Mouse (Mus musculus) midbrain, embryonic 13.5 days (tissue): Measurements from ENCODE around the gene Spire2. TPM values are rescaled to one million over a fixed set of nuclear protein-coding genes. Genes with fewer than 3 reads are reported as not detected.
A peak's percentile ranks its signal among the peaks of the same experiment; 100 is the strongest.

ENCODE experiments used
- ATAC-seq: fragments of 200-750 bp; cut with Nextera tagmentation; 2 replicates; pipeline ENCODE4 v1.8.0; 2017; ENCODE audit warnings: mild to moderate bottlenecking, moderate TSS enrichment, moderate library complexity
- H3K27ac ChIP-seq: fragments of 300-500 bp; sonication (generic); 2 replicates; pipeline ENCODE4 v1.5.1; 2015; ENCODE audit warnings: inconsistent platforms, mild to moderate bottlenecking, moderate library complexity
- H3K27me3 ChIP-seq: fragments of 300-500 bp; sonication (generic); 2 replicates; pipeline ENCODE4 v1.6.1; 2015; ENCODE audit warnings: mild to moderate bottlenecking, inconsistent platforms
- H3K36me3 ChIP-seq: fragments of 300-500 bp; sonication (generic); 2 replicates; pipeline ENCODE4 v1.6.1; 2015; ENCODE audit warnings: mild to moderate bottlenecking, inconsistent platforms
- H3K4me1 ChIP-seq: fragments of 300-500 bp; sonication (generic); replicated peaks from 2 replicates; pipeline ENCODE4 v1.6.1; 2015; ENCODE audit warnings: inconsistent platforms
- H3K4me2 ChIP-seq: fragments of 300-500 bp; sonication (generic); replicated peaks from 2 replicates; pipeline ENCODE4 v1.6.1; 2015; ENCODE audit warnings: moderate library complexity, mild to moderate bottlenecking, inconsistent platforms
- H3K4me3 ChIP-seq: fragments of 300-500 bp; sonication (generic); replicated peaks from 2 replicates; pipeline ENCODE4 v1.5.1; 2015; ENCODE audit warnings: mild to moderate bottlenecking, inconsistent platforms
- H3K9ac ChIP-seq: fragments of 300-500 bp; sonication (generic); replicated peaks from 2 replicates; pipeline ENCODE4 v1.6.1; 2015; ENCODE audit warnings: mild to moderate bottlenecking, inconsistent platforms
- H3K9me3 ChIP-seq: fragments of 300-500 bp; sonication (generic); 2 replicates; pipeline ENCODE4 v1.6.1; 2016; ENCODE audit warnings: mild to moderate bottlenecking, inconsistent platforms
- WGBS: fragments of 180-500 bp; shearing (Covaris S2); methylation state at CpG from one replicate; pipeline ENCODE4 v1.1.7; 2015; 5-methylcytosine and 5-hydroxymethylcytosine counted together
- polyA plus RNA-seq: library from polyadenylated mRNA; unstranded; fragments of >200 nt; fragmentation: Nextera tagmentation; extraction: Ambion mirVana; gene quantifications from 2 replicates; pipeline ENCODE4 v1.2.1, GENCODE M21; 2015

The Spire2 gene
- polyA plus RNA-seq, 1 experiment from 2014 or later = 38.7 TPM

DNA sequence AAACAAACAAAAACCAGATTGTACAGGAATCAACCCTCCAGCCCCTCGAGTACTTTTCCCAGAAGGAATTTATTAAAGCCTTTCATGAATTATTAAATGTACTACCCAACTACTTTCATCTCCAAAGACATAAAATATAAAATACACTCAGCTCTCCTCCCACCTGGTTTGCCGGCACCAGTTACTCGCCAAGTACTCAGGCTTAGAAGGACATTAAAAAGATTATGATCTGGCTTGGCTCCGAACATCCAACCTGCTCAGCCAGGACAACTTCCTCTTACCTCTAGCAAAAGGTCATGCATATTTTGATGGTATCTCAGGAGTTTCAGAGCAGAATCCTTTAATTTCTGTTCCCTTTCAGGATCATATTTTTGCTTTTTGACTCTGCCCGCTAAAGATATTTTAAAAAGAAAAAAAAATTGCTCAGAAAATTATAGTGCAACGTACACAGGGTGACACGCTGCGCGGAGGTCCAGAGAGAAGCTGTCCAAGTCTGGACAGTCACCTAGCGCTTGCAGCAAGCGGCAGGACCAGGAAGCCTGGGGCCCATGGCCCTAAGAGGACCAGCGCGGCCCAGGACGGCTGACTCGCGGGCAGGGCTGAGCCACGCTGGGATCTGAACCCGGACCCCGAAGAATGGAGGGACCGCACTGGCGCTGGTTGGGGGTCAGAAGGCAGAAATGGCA is 14.6 kb upstream of the Spire2 start:
- ATAC-seq = peak; percentile 89
- H3K36me3 ChIP-seq = no peaks in the 10 kb centered on the region
- H3K27me3 ChIP-seq = no peaks in the 10 kb centered on the region
- 8% methylated on average over 21 of the region's 21 CpGs for WGBS
- H3K4me3 ChIP-seq = peak overlapping the region; percentile 54
- no peaks in the 10 kb centered on the region for H3K9me3 ChIP-seq
- no peak overlapping the region for H3K27ac ChIP-seq
- peak overlapping the region; percentile 73 for H3K9ac ChIP-seq
- H3K4me2 ChIP-seq = peak overlapping the region; percentile 82
- H3K4me1 ChIP-seq = peaks cover 16% of the 10 kb centered on the region

DNA sequence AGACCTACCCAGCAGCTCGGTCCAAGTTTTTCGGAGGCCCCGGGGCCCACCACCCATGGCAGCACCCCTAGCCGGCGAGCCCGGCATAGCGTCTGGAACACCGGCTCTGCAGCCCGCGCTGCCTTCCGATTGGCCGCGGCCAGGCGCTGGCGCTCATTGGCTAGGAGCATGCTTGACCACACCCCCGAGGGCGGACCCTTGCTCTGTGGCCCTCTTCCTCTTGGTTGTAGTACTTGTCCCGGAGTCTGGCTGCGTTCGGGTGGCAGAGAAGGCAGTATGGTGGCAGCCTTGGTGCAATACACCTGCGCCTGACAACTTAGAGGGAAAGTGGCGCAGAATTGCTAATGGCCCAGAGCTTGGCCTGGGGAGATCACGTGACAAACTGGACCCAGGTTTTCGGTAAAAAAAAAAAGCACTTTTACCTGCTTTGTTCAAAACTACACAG is 14.0 kb upstream of the Spire2 start, which contains the start of gene Fanca:
Gene Fanca, minus strand, starts transcription at position 110 of the 445 bp plus-strand sequence.
- under 1% methylated on average over 24 of the region's 24 CpGs for WGBS
- peaks cover 16% of the 10 kb centered on the region for H3K4me1 ChIP-seq

DNA sequence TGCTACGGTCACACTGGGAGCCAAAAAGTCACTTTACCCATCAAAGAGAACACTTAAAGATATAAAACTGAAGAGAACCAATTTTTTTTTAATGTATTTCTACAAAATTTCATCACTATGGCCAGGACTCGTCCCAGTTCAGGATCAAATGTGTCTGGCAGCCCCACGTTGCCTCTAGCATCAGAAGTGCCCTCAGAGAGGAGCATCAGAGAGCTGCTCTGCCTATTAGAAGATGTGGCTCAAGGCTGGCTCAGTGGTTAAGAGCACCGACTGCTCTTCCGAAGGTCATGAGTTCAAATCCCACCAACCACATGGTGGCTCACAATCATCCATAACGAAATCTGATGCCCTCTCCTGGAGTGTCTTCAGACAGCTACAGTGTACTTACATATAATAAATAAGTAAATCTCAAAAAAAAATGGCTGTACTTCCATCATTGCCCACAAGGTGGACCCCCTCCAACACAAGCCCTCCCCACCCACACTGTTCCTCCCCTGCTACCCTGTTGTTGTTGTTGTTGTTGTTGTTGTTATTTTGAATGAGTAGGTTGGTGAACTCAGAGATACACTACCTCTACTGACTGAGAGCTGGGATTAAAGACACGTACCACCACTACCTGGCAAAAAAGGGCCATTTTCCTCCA is 12.9 kb upstream of the Spire2 start:
- WGBS = 48% methylated on average over 7 of the region's 7 CpGs
- Histone ChIP-seq H3K27me3 (no peaks in the 10 kb centered on the region), H3K4me2 (no peak overlapping the region), H3K4me3 (no peak overlapping the region), H3K4me1 (peaks cover 16% of the 10 kb centered on the region), H3K9me3 (no peaks in the 10 kb centered on the region), H3K27ac (no peak overlapping the region), H3K9ac (no peak overlapping the region), H3K36me3 (no peaks in the 10 kb centered on the region)
- no peak for ATAC-seq

More for the DNA sequence above, 14.0 kb upstream of the Spire2 start, which contains the start of gene Fanca:
- Histone ChIP-seq H3K27ac (no peak within 1 kb of the TSS), H3K36me3 (no peaks in the 10 kb centered on the region), H3K27me3 (no peaks in the 10 kb centered on the region), H3K9me3 (no peaks in the 10 kb centered on the region), H3K4me3 (peak within 1 kb of the TSS; percentile 54), H3K9ac (peak within 1 kb of the TSS; percentile 73), H3K4me2 (peak within 1 kb of the TSS; percentile 82)
- peak; percentile 100 for ATAC-seq

DNA sequence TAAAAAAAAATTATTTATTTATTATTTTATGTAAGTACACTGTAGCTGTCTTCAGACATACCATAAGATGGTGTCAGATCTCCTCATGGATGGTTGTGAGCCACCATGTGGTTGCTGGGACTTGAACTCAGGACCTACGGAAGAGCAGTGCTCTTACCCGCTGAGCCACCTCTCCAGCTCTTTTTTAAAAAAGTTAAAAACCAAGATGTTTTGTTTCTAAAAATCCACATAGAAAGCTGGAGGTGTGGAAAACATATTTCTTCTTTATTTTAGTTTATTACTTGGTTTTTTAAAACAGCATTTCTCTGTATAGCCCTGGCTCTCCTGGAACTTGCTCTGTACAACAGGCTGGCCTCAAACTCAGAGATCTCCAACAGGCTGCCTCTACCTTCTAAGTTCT is 4.0 kb upstream of the Spire2 start:
- Histone ChIP-seq H3K4me1 (peaks cover 14% of the 10 kb centered on the region), H3K9ac (no peak overlapping the region), H3K9me3 (no peaks in the 10 kb centered on the region), H3K27ac (no peak overlapping the region), H3K36me3 (no peaks in the 10 kb centered on the region), H3K4me2 (no peak overlapping the region), H3K27me3 (no peaks in the 10 kb centered on the region), H3K4me3 (no peak overlapping the region)
- 95% methylated on average over 2 of the region's 2 CpGs for WGBS
- ATAC-seq = no peak

DNA sequence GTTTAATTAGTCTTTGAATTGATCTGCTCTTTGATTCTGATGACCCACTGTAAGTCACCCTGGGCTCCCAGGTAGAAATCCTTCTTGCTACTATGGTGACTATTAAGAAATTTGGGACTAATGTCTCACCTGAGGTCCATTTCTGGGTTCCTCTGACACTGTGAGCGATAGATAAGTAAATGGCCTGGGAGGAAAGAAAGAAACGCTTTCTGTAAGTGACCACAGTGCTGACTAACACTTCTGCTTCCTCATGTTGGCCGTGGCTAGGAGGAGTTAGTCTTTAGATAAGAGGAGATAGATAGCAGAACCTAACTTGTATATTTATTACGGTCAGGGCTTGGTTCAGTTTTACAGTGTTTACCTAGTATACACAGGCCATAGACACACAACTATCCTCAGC is 3.2 kb upstream of the Spire2 start:
- Histone ChIP-seq H3K4me1 (peaks cover 22% of the 10 kb centered on the region), H3K27ac (no peak overlapping the region), H3K9me3 (no peaks in the 10 kb centered on the region), H3K4me2 (no peak overlapping the region), H3K27me3 (no peaks in the 10 kb centered on the region), H3K4me3 (no peak overlapping the region), H3K9ac (no peak overlapping the region), H3K36me3 (no peaks in the 10 kb centered on the region)
- WGBS = 93% methylated on average over 4 of the region's 4 CpGs
- no peak for ATAC-seq

DNA sequence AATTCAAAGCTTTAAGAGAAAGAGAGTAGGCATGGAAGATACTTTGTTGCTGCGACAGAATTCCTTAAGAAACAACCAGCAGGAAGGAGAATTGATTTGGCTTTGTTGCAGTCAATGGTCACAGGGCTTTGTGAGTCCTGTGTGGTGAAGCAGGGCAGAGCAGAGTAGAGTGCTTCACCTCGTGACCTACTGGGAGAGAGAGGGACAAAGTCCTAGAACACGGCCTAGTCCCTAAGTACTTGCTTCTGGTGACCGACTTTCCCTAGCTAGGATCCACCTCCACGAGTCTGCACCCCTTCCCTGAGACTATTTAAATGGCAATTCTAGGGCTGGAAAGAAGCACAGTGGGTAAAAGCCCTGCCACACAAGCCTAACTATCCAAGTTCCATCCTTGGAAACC is 2.6 kb upstream of the Spire2 start:
- no peak overlapping the region for H3K4me2 ChIP-seq
- no peaks in the 10 kb centered on the region for H3K36me3 ChIP-seq
- 56% methylated on average over 5 of the region's 5 CpGs for WGBS
- H3K27ac ChIP-seq = no peak overlapping the region
- H3K27me3 ChIP-seq = no peaks in the 10 kb centered on the region
- H3K9ac ChIP-seq = no peak overlapping the region
- ATAC-seq = no peak
- H3K4me3 ChIP-seq = no peak overlapping the region
- H3K4me1 ChIP-seq = peaks cover 28% of the 10 kb centered on the region
- H3K9me3 ChIP-seq = no peaks in the 10 kb centered on the region

DNA sequence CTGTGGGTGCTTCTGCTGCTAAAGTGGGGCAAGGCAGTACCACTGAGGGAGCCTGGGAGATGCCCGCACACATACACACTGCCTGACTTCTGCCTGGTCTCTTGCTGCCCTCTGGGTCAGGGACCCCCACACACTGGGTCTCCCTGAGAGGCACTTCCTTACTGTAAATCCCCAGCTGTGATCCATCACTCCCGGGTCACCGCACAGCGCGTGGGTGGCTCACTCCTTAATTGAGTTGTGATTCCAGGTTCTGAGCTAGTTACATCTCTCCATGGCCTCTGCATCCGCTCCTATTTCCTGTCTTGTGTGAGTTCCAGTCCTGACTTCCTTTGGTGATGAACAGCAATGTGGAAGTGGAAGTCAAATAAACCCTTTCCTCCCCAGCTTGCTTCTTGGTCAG is 1.8 kb upstream of the Spire2 start:
- H3K27ac ChIP-seq = no peak overlapping the region
- no peak overlapping the region for H3K4me2 ChIP-seq
- 87% methylated on average over 6 of the region's 6 CpGs for WGBS

DNA sequence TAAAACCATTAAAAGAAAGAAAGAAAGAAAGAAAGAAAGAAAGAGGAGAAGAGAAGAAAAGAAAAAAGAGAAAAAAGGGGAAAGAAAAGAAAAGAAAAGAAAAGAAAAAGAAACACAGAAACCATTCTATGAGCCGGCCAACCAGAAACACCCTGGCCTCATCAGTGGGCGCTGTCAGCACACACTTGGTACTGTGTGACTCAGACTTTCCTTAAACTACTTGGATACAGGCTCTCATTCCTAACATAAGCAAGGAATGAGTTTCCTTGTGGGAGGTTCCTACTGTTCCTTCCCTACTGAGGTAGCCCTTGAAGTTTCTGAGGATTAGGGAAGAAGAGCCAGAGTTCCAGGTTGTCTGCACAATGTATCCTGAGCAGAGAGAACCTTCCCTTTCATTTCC is 1.2 kb upstream of the Spire2 start:
- Histone ChIP-seq H3K27ac (peak overlapping the region; percentile 95), H3K4me1 (peaks cover 35% of the 10 kb centered on the region), H3K36me3 (no peaks in the 10 kb centered on the region), H3K9me3 (no peaks in the 10 kb centered on the region), H3K9ac (no peak overlapping the region), H3K27me3 (no peaks in the 10 kb centered on the region), H3K4me3 (peak overlapping the region; percentile 88; the same call in 1 of the 2 replicates), H3K4me2 (peak overlapping the region; percentile 84)
- 84% methylated on average over 2 of the region's 2 CpGs for whole genome bisulfite sequencing
- ATAC-seq = no peak

More for the DNA sequence above, 1.8 kb upstream of the Spire2 start:
- Histone ChIP-seq H3K4me3 (no peak overlapping the region), H3K9me3 (no peaks in the 10 kb centered on the region), H3K9ac (no peak overlapping the region), H3K27me3 (no peaks in the 10 kb centered on the region), H3K36me3 (no peaks in the 10 kb centered on the region), H3K4me1 (peaks cover 35% of the 10 kb centered on the region)
- ATAC-seq = no peak

DNA sequence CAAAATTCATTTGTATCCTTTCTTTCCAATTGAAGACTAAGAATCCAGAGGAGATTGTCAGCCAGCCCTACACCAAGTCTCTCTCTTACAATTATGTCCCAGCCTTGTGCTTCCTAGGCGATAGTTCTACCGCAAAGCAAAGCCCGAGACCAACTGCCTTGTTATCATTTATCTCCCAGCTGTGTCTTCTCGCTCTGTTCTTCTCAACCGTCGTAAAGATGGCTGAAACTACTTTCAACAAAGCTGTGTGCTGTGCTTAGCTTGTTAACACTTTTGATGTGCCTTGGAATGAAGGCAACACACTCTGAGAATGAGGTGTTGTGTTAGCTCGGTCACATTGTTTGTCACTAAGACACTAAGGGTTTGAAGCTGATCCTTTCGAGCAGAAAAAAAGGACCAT is 703 bp upstream of the Spire2 start:
- Histone ChIP-seq H3K4me2 (peak overlapping the region; percentile 84), H3K27ac (peak overlapping the region; percentile 95), H3K9ac (peak overlapping the region; percentile 95), H3K4me3 (peak overlapping the region; percentile 88), H3K27me3 (no peaks in the 10 kb centered on the region), H3K36me3 (no peaks in the 10 kb centered on the region), H3K4me1 (peaks cover 35% of the 10 kb centered on the region), H3K9me3 (no peaks in the 10 kb centered on the region)
- 33% methylated on average over 8 of the region's 8 CpGs for WGBS
- ATAC-seq = peak; percentile 31

DNA sequence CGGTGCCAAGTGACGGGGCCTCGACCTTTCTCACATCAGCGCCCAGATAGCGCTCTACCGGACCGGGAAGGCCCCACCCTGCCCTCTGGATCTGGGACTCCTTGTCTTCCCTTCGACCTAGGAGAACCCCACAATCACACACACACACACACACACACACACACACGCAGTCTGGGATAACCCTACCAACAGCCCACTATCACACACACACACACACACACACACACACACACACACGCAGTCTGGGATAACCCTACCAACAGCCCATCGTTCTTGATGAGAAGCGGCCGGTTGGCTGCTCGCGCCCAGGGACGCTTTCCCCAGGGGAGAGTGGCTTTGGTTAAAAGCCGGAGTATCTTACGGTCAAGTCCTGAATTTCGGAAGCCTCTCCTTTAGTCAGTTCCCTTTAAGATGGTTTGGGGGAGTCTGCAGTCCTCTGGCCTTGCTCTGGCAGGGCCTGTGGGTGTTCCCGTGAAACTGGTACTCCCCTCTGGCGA is 626 bp downstream of the Spire2 start:
- Histone ChIP-seq H3K4me2 (peak overlapping the region; percentile 84), H3K4me1 (peaks cover 35% of the 10 kb centered on the region), H3K9me3 (no peaks in the 10 kb centered on the region), H3K4me3 (peak overlapping the region; percentile 88), H3K36me3 (no peaks in the 10 kb centered on the region; the same call in 1 of the 2 replicates), H3K27me3 (no peaks in the 10 kb centered on the region), H3K27ac (peak overlapping the region; percentile 95), H3K9ac (peak overlapping the region; percentile 95)
- ATAC-seq = peak; percentile 57
- 2% methylated on average over 17 of the region's 21 CpGs for WGBS

DNA sequence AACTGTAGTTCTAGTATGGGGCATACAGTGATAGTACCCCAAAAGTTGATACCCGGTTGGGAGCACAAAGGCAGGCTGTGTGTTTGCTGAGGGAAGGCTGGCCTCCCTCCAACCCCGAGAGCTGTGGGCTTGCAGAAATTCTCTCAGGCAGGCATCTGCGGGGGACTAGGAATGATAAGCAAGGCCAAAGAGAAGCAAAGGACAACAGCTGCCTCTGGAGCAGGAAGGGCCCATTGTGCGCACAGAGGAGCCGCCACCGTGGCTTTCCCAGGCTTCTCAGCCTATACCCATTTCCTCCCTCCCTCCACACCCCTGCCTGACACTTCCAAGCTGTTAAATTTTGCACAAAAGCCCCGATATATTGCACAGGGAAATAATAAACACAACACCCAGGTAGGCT is 1.4 kb downstream of the Spire2 start:
- H3K4me1 ChIP-seq = peaks cover 35% of the 10 kb centered on the region
- peak overlapping the region; percentile 95 for H3K27ac ChIP-seq
- H3K36me3 ChIP-seq = no peaks in the 10 kb centered on the region; the same call in 1 of the 2 replicates
- peak overlapping the region; percentile 84 for H3K4me2 ChIP-seq
- no peaks in the 10 kb centered on the region for H3K27me3 ChIP-seq
- H3K9ac ChIP-seq = peak overlapping the region; percentile 95
- ATAC-seq = no peak
- WGBS = 4% methylated on average over 7 of the region's 7 CpGs
- H3K9me3 ChIP-seq = no peaks in the 10 kb centered on the region
- peak overlapping the region; percentile 88 for H3K4me3 ChIP-seq

DNA sequence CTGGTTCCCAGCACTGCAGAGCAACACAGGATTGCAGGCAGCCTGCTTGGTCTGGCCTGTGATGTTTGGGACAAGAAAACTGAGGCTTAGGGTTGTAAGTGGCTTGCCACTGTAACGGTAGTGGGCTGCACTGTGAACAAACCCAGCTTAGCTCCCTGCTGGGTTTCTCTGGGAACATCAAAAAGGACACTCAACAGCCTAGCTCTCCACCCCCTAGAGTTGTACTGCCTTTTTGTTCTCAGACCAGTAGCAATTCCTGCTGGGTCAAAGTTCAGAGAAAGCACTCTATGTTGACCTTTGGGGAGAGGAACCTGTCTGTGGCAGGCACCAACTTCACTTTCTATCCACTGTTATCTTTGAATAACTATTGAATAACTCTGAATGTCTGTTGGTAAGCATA is 2.0 kb downstream of the Spire2 start:
- peak overlapping the region; percentile 88 for H3K4me3 ChIP-seq
- H3K27me3 ChIP-seq = no peaks in the 10 kb centered on the region
- ATAC-seq = no peak
- H3K4me2 ChIP-seq = peak overlapping the region; percentile 84
- H3K4me1 ChIP-seq = peaks cover 35% of the 10 kb centered on the region
- H3K36me3 ChIP-seq = no peaks in the 10 kb centered on the region; the same call in 1 of the 2 replicates
- H3K9ac ChIP-seq = peak overlapping the region; percentile 95
- H3K27ac ChIP-seq = peak overlapping the region; percentile 95
- H3K9me3 ChIP-seq = no peaks in the 10 kb centered on the region
- WGBS = 0% methylated on average over 1 of the region's 1 CpGs
